Mouse (Mus musculus) ovary, postnatal 10 days (tissue): Measurements from ENCODE around the gene Tnnc1.

Source experiments
- DNase-seq: peaks from one replicate; pipeline ENCODE4 v3.0.0; 2022; ENCODE audit warnings: low spot score

Gene Tnnc1

GRCm38 (mm10) chr14:31214684-31215083 lies 6.6 kb downstream of the Tnnc1 start:
- DNase-seq, result no peak

DNA sequence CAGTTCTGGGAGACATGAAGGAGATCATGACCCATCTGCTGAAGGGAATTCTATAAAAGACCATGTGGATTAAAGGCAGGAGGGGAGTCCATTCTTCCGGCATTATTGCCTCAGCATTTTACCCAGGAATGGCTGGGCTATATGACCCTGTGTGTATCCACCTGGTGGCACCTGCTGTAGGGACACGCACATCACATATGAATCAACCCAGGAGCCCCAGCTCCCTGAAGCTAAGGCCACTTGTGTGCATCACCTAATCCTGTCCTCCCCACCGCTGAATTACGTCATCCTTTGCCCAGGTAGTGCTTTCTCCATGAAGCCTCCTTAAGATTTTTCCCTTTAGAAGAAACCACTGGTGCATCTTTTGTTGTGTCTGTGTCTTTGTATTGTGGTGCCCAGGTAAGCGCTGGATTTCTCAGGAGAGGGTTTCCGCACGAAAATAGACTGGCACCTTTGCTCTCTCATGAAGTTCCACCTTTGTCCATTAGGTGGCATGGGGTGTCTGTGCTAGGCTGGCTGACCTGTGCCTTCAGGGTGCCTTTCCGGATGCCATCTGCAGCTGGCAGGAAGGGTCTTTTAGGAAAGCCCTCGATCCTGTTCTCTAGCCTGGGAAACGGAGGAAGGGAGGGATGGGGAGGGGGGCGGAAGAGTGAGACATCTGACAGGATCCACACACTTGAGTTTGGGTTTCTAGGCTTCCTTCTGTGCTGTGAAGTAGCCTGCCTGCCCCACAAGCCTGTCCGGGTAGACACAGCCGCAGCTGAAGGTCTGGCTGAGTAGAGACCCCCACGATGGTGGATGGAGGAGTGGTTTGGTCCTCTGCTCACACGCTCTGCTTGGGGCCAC lies 7.3 kb downstream of the Tnnc1 start:
- no peak for DNase-seq

DNA sequence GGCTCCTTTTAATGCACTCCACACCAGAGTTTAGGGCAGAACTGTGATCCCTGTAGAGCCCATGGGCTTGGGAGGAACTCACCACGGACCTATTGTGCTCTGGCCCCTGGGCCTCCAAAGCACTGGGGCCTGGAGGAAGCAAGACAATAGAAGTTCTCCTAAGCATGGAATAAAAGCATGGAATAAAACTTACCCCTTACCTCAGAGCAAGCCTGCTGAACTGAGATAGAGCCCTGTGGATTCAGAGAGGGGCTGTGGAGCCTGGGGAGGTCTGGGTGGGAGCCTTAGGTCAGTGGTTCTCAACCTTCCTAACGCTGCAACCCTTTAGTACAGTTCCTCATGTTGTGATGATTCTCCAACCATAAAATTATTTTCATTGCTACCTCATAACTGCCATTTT lies 8.7 kb downstream of the Tnnc1 start, which contains the start of gene Nisch:
Gene Nisch (minus strand): TSS at position 101 of the 400 bp plus-strand sequence.
- DNase-seq, result no peak

DNA sequence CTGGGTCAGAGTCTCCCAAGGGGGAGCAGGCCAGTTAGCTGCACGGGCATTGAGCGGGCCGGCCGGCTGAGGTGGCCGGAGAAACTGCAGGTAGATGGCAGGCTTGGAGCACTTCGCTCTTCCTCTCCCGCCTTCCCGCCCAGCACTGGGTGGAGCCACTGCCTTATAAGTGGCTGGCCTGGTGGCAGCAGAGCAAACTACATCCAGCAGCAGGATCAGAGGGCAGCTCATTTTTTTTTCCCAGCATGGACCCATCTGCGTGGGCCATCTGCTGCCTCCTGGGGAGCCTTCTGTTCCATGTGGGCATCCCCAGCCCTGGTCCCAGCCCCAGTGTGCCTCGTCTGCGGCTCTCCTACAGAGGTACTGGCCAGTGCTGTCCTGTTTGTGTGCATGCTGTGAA lies 9.6 kb downstream of the Tnnc1 start, which contains the start of gene Sema3g:
Gene Sema3g (plus strand): TSS at position 195 of the 400 bp plus-strand sequence.
- DNase-seq, result no peak

- peak; percentile 77 for DNase-seq
Measured at GRCm38 (mm10) chr14:31226978-31227377, 18.9 kb downstream of the Tnnc1 start.

GRCm38 (mm10) chr14:31228234-31228633 lies 20.1 kb downstream of the Tnnc1 start:
- no peak for DNase-seq

DNA sequence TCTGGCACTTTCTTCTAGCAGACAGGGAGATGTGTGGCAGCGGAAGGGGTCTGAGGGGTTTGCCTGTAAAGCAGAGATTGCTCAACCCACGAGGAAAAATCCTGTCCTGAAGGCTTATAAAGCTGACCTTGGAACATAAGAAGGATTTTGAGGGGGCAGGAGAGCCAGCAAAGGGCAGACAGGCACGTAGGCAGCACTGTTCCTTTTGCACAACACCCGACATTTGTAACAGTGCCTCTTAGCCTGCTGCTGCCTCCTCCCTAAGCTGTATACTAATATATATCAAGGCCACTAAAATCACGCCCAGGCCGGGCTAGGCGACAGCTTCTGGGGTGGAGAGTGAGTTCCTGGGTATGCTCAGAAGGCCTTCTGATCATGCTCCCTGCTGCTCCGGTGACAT lies 22.3 kb downstream of the Tnnc1 start:
- DNase-seq, result no peak

GRCm38 (mm10) chr14:31232404-31233069 lies 24.4 kb downstream of the Tnnc1 start:
- no peak for DNase-seq

- no peak for DNase-seq
Measured at GRCm38 (mm10) chr14:31233070-31233995, 25.2 kb downstream of the Tnnc1 start.

DNA sequence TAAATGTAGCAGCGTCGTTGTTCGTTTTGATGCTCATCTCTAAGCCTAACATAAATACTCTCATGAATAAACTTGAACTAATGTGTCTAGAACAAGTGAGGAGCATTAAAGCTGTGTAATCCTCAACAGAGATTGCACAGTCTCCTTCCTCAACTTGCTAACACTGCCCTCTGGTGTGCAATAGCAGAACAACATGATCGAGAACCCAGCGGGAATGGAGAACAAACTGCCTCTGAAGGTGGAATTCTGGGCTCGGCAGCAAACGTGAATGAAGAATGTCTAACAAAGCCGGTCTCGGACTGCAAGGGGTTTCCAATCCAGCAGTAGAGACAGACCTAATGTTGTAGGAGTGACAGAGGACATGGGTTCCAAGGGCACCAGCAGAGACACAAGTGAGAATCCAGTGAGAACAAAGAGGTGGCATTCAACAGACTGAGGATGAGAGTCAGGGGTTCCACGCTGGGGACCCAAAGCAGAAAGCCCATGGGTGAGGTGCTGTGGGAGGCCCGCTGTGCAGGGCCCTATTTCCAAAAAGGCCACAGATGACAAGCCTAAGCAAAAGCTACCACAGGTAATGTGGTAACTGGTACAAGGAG lies 26.0 kb downstream of the Tnnc1 start:
- DNase-seq, result peak; percentile 68

- DNase-seq, result no peak
Measured at GRCm38 (mm10) chr14:31237101-31237882, 29.2 kb downstream of the Tnnc1 start.

DNA sequence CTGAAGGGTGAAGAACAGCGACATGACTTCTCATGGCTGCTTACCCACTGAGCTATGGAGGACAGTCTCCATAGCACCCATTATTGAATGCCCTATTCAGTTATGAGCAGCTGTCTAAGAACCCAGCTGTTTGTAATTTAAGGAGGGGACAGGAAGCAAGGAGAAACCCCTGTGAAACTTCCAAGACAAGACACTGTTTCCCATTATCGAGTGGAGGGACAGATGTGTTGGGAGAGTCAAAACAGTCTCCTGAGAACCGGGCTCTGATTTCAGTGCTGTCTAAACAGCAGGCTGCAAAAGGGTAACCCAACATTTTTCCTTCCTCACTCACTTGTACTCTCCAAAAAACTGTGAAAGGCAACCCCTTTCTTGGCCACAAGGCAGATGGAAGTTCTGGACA lies 32.4 kb downstream of the Tnnc1 start:
- DNase-seq, result no peak

DNA sequence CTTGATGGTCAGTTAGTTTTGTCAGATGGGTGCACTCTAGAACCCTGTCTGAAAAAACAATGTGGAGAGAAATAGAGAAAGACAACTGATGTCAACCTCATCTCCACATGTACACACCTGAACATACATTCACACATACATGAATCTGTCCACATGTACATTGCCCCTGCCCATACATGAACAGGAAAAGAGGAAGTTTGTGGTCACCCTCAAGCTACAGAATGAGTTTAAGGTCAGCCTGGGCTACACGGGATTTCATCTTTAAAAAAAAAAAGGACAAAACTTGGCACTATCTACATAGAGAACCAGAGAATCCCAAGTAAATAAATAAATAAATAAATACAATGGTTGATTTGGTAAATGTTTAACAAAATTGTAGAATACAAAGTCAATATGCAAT lies 36.7 kb downstream of the Tnnc1 start:
- no peak for DNase-seq

GRCm38 (mm10) chr14:31245946-31246345 lies 37.8 kb downstream of the Tnnc1 start:
- DNase-seq, result no peak

DNA sequence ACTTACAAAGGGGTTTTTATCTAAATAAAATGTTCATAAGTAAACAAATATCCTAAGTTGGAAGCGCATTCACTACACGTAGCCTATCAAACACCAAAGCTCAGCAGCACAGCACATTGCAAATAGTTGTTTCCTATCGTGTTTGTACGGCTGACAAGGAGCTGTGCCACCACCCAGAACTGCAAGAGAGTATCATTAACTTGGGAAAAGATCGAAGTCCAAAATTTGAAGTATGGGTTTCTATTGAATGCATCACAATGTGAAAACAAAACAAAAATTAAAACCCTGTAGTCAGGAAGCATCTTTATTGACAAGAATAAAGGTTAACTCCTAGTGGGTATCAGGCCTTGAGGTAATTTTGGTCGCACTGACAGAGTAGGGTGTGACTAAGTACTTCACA lies 40.3 kb downstream of the Tnnc1 start:
- DNase-seq, result no peak

- no peak for DNase-seq
Measured at GRCm38 (mm10) chr14:31250222-31251083, 42.3 kb downstream of the Tnnc1 start.

GRCm38 (mm10) chr14:31251084-31251604 lies 43.0 kb downstream of the Tnnc1 start, which contains the start of the genes Phf7 and Bap1:
TSS of gene Phf7 (minus strand) at chr14:31251317.
TSS of gene Bap1 (plus strand) at chr14:31251450.
- DNase-seq, result peak; percentile 95

GRCm38 (mm10) chr14:31251626-31252025 lies 43.5 kb downstream of the Tnnc1 start:
- DNase-seq, result no peak

DNA sequence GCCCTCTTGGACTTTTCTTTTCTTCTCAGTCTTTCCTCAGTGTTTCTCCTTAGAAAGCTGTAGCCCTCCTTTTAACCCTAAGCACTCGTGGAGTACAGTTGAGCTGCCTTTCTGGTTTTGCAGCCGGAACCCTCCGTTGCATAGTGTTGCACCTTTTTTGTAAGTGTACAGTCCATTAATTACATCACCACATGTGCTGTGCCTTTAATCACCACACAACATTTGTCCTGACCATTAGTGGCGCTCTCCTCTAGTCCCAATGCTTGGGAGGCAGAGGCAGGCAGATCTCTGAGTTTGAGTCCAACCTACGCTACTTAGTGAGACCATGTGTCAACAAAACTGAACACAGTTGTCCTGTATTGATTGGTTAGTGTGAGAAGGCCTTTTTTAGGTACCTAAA lies 44.0 kb downstream of the Tnnc1 start:
- no peak for DNase-seq
